Mouse (Mus musculus) intestine, embryonic 14.5 days (tissue): ENCODE measurements around the gene Misp. TPM values are rescaled to one million over a fixed set of nuclear protein-coding genes. Genes with fewer than 3 reads are reported as not detected.
A peak's percentile ranks its signal among the peaks of the same experiment; 100 is the strongest.

Experiments used
- ATAC-seq: fragments of 200-750 bp; cut with Nextera tagmentation; replicated peaks from 2 replicates; pipeline ENCODE4 v1.8.0; 2017; ENCODE audit warnings: low read depth, moderate number of reproducible peaks, moderate TSS enrichment, moderate library complexity; ENCODE audit not compliant: low FRiP score, low TSS enrichment
- DNase-seq: peaks from one replicate; pipeline ENCODE4 v3.0.0-alpha.2; 2018; ENCODE audit warnings: low spot score
- H3K27ac ChIP-seq: fragments of 300-500 bp; sonication (generic); 2 replicates; pipeline ENCODE4 v1.5.1; 2014; ENCODE audit warnings: low read depth, mild to moderate bottlenecking, control low read depth
- H3K27me3 ChIP-seq: fragments of 300-500 bp; sonication (generic); replicated peaks from 2 replicates; pipeline ENCODE4 v1.6.1; 2014; ENCODE audit warnings: low read length, control low read depth; ENCODE audit not compliant: control insufficient read depth, insufficient read depth
- H3K36me3 ChIP-seq: fragments of 300-500 bp; sonication (generic); 2 replicates; pipeline ENCODE4 v1.6.1; 2014; ENCODE audit warnings: low read length, control low read depth; ENCODE audit not compliant: control insufficient read depth, insufficient read depth
- H3K4me1 ChIP-seq: fragments of 300-500 bp; sonication (generic); replicated peaks from 2 replicates; pipeline ENCODE4 v1.6.1; 2014; ENCODE audit warnings: low read length, control low read depth, mixed read lengths; ENCODE audit not compliant: control insufficient read depth, insufficient read depth
- H3K4me2 ChIP-seq: fragments of 300-500 bp; sonication (generic); 2 replicates; pipeline ENCODE4 v1.6.1; 2014; ENCODE audit warnings: low read length
- H3K4me3 ChIP-seq: fragments of 300-500 bp; sonication (generic); 2 replicates; pipeline ENCODE4 v1.5.1; 2014; ENCODE audit warnings: low read depth, low read length, control low read depth, mixed read lengths
- H3K9ac ChIP-seq: fragments of 300-500 bp; sonication (generic); 2 replicates; pipeline ENCODE4 v1.6.1; 2014; ENCODE audit warnings: mild to moderate bottlenecking, low read length
- H3K9me3 ChIP-seq: fragments of 300-500 bp; sonication (generic); 2 replicates; pipeline ENCODE4 v1.6.1; 2016; ENCODE audit warnings: low read length, control low read depth; ENCODE audit not compliant: control insufficient read depth
- WGBS: fragments of 180-500 bp; shearing (Covaris S2); extraction: QIAGEN DNeasy Blood & Tissue Kit; methylation state at CpG from one replicate; pipeline ENCODE4 v1.1.7; 2014; 5-methylcytosine and 5-hydroxymethylcytosine counted together
- polyA plus RNA-seq: library from polyadenylated mRNA; unstranded; fragments of >200 nt; fragmentation: Nextera tagmentation; extraction: Ambion mirVana; gene quantifications from 2 replicates; pipeline ENCODE4 v1.2.1, GENCODE M21; 2014

Misp gene
- polyA plus RNA-seq, 1 experiment from 2014 or later, result 87.9 TPM

DNA sequence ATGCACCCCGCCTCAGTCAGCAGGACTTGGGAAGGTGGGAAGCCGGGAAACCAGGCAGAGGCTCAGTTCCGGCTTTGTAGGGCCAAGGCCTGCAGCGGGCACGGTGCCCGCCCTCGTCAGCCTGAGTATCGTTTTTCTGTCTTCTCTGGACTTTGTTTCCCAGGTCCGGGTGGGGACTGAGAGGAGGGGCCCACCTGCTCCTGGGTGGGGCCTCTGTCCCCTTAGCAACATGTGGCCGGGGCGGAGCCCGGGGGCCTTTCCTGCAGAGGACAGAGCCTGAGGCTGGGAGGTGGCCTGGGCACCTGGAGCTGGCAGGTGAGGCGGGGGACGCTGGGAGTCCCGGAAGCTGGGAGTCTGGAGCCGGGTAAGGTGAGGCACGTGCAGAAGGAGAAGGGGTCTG is 1.6 kb downstream of the Misp start:
- ATAC-seq (peak; percentile 66), DNase-seq (peak; percentile 79)
- WGBS, result 23% methylated on average over 17 of the region's 17 CpGs
- Histone ChIP-seq H3K27me3 (no peaks in the 10 kb centered on the region), H3K4me3 (peak overlapping the region; percentile 21), H3K36me3 (peaks cover 11% of the 10 kb centered on the region), H3K9me3 (no peaks in the 10 kb centered on the region), H3K9ac (peak overlapping the region; percentile 37), H3K27ac (peak overlapping the region; percentile 81), H3K4me1 (no peaks in the 10 kb centered on the region; the same call in 1 of the 2 replicates), H3K4me2 (peak overlapping the region; percentile 42)

- Histone ChIP-seq H3K4me1 (no peaks in the 10 kb centered on the region; the same call in 1 of the 2 replicates), H3K4me2 (peak overlapping the region; percentile 42), H3K36me3 (peaks cover 11% of the 10 kb centered on the region), H3K4me3 (peak overlapping the region; percentile 21), H3K9ac (peak overlapping the region; percentile 37), H3K27me3 (no peaks in the 10 kb centered on the region), H3K9me3 (no peaks in the 10 kb centered on the region), H3K27ac (peak overlapping the region; percentile 81)
- peak; percentile 70 for DNase-seq
- WGBS, result 61% methylated on average over 6 of the region's 6 CpGs
- peak; percentile 20 for ATAC-seq
These were observed 2.2 kb downstream of the Misp start for GRCm38 (mm10) chr10:79823011-79823410.

DNA sequence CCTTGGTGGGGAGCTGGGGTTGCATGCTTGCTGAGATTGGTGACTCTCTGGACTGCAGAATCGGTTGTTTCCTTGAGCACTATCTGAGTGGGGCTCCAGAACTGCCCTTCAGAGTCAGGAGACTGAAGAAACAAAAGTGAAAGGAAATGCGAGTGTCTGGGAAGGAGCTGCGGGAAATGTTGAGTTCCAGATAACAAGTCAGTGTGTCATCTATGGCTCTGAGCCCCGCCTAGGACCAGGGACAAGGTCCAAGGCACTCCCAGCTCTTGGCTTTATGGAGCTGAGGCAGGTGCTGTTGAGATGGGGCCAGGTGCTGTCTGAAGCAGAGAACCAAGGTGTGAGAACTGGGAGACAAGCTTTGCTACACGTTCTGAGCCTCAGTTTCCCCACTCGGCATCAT is 3.6 kb downstream of the Misp start:
- no peaks in the 10 kb centered on the region for H3K9me3 ChIP-seq
- peak overlapping the region; percentile 42 for H3K4me2 ChIP-seq
- H3K27me3 ChIP-seq, result no peaks in the 10 kb centered on the region
- no peak overlapping the region for H3K9ac ChIP-seq
- peaks cover 7% of the 10 kb centered on the region for H3K36me3 ChIP-seq
- H3K4me3 ChIP-seq, result 0 out of 2 replicates have a peak overlapping the region, but pooled peaks have one; percentile 21
- ATAC-seq, result peak; percentile 71; the same call in 1 of the 2 replicates
- peak overlapping the region; percentile 81 for H3K27ac ChIP-seq
- 44% methylated on average over 6 of the region's 6 CpGs for WGBS
- peak; percentile 70 for DNase-seq
- H3K4me1 ChIP-seq, result no peaks in the 10 kb centered on the region; the same call in 1 of the 2 replicates

GRCm38 (mm10) chr10:79831583-79831982 is 10.8 kb downstream of the Misp start:
- Histone ChIP-seq H3K36me3 (no peaks in the 10 kb centered on the region), H3K4me1 (0 out of 2 replicates have a peak, but pooled peaks cover 4% of the 10 kb centered on the region), H3K4me3 (no peak overlapping the region), H3K9me3 (no peaks in the 10 kb centered on the region), H3K4me2 (no peak overlapping the region), H3K27me3 (no peaks in the 10 kb centered on the region), H3K27ac (no peak overlapping the region), H3K9ac (no peak overlapping the region)
- DNase-seq, result no peak
- WGBS, result 93% methylated on average over 3 of the region's 3 CpGs
- no peak for ATAC-seq

GRCm38 (mm10) chr10:79832026-79832785 is 11.4 kb downstream of the Misp start:
- Histone ChIP-seq H3K9ac (no peak overlapping the region), H3K4me2 (no peak overlapping the region), H3K4me3 (no peak overlapping the region), H3K9me3 (no peaks in the 10 kb centered on the region; the same call in 1 of the 2 replicates), H3K27me3 (no peaks in the 10 kb centered on the region), H3K36me3 (no peaks in the 10 kb centered on the region), H3K27ac (no peak overlapping the region), H3K4me1 (0 out of 2 replicates have a peak, but pooled peaks cover 4% of the 10 kb centered on the region)
- DNase-seq, result no peak
- ATAC-seq, result no peak
- WGBS, result 71% methylated on average over 7 of the region's 7 CpGs

DNA sequence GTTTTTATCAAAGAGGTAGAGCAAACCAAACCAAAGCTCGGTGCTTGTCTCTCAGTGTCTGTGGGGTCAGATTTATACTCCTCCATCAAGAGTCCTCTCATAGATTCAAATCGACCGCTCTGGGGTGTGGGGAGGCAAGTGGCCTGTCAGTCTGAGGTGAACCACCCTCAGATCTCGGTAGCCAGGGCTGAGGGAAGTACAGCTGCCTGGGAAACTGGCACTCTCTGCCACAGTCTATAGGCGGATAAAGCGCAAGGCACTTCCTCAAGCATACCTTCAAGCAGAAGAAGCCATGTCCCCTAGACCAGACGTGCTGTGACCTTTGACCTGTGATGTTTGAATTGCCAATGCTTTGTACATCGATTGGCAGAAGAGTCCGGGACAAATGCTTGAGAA is 12.0 kb downstream of the Misp start:
- Histone ChIP-seq H3K27me3 (no peaks in the 10 kb centered on the region), H3K36me3 (no peaks in the 10 kb centered on the region), H3K9ac (no peak overlapping the region), H3K4me3 (no peak overlapping the region), H3K9me3 (no peaks in the 10 kb centered on the region; the same call in 1 of the 2 replicates), H3K4me2 (no peak overlapping the region), H3K4me1 (0 out of 2 replicates have a peak, but pooled peaks cover 4% of the 10 kb centered on the region), H3K27ac (no peak overlapping the region)
- no peak for DNase-seq
- 64% methylated on average over 9 of the region's 9 CpGs for WGBS
- ATAC-seq, result no peak

DNA sequence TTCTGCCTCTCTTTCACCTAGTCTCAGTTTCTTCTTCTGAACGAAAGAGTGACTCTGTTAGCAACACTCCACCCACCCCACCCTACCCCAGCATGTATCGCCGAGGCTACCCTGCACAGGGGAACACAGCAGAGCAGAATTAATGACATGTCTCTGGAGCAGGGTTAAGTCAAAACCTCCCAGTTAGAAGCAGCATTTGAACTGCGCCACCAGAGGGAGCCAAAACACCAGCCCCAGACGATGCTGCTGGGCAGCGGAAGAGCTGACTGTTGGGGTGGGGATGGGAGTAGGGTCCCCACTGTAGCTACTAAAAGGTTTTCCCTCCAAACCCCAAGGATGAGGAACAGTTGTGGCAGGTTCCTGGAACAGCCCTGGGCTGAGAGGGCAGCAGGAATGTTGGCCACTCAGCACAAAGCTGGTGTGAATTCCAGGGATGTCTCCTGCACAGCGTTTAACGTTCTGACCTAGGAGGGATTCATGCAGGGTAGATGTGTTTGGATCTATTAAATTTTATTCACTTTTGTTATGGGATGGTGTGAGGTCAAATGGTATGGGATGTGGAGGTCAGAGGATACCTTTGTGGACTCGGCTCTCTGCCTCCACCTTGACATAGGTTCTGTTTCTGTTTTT is 14.1 kb downstream of the Misp start:
- Histone ChIP-seq H3K36me3 (no peaks in the 10 kb centered on the region), H3K4me2 (no peak overlapping the region), H3K9ac (no peak overlapping the region), H3K27ac (no peak overlapping the region), H3K4me1 (0 out of 2 replicates have a peak, but pooled peaks cover 4% of the 10 kb centered on the region), H3K4me3 (no peak overlapping the region), H3K27me3 (no peaks in the 10 kb centered on the region), H3K9me3 (no peaks in the 10 kb centered on the region; the same call in 1 of the 2 replicates)
- ATAC-seq, result peak; percentile 65
- peak; percentile 89 for DNase-seq
- 22% methylated on average over 9 of the region's 9 CpGs for WGBS

DNA sequence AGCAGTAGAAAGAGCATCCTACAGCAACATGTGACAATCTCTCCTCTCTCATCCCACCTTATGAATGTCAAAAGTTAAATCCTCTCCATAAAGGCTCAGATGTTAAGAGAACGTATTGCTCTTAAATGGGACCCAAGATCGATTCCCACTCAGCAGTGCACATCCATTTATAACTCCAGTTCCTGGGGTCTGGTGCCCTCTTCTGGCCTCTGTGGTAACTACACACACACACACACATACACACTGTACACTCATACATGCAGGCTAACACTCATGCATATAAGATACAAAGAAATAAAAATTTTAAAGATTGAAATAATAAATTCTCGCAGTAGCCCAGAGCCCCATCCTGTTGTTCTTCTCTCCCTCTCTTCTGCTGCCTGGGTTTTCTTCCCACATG is 16.1 kb downstream of the Misp start:
- peaks cover 8% of the 10 kb centered on the region; the same call in 1 of the 2 replicates for H3K4me1 ChIP-seq
- no peaks in the 10 kb centered on the region for H3K36me3 ChIP-seq
- no peaks in the 10 kb centered on the region; the same call in 1 of the 2 replicates for H3K9me3 ChIP-seq
- no peak overlapping the region for H3K4me3 ChIP-seq
- H3K27me3 ChIP-seq, result no peaks in the 10 kb centered on the region
- 97% methylated on average over 3 of the region's 3 CpGs for WGBS
- DNase-seq (no peak), ATAC-seq (no peak)
- no peak overlapping the region for H3K27ac ChIP-seq
- no peak overlapping the region for H3K9ac ChIP-seq
- H3K4me2 ChIP-seq, result no peak overlapping the region
